Mouse (Mus musculus): ENCODE measurements at regions not wholly inside any gene's neighbourhood (a gene's known extent, or its start where the extent isn't known, plus 50 kb on each side); places are given as distances from the start of the nearest gene placed in this dataset.

- no peaks in the 10 kb centered on the region for H3K36me3 ChIP-seq
- no peaks in the 10 kb centered on the region for H3K27me3 ChIP-seq
- no peak overlapping the region for H3K27ac ChIP-seq (replicated peaks)
- ATAC-seq (ENCODE audit: insufficient number of reproducible peaks, low FRiP score, low TSS enrichment, low read depth): no peak
- H3K9ac ChIP-seq: no peak overlapping the region
- H3K4me3 ChIP-seq (replicated peaks): no peak overlapping the region
- H3K4me1 ChIP-seq: no peaks in the 10 kb centered on the region
- no peak overlapping the region for H3K4me2 ChIP-seq (replicated peaks)
- H3K9me3 ChIP-seq (replicated peaks): no peaks in the 10 kb centered on the region
- 52% methylated on average over 8 of the region's 8 CpGs for WGBS
These were observed 70.3 kb downstream of the Pctp start for GRCm38 (mm10) chr11:89932231-89932865.

GRCm38 (mm10) chr11:89929115-89929988 is 73.3 kb downstream of the Pctp start:
- Histone ChIP-seq H3K27me3 (no peaks in the 10 kb centered on the region), H3K4me1 (no peaks in the 10 kb centered on the region), H3K36me3 (no peaks in the 10 kb centered on the region), H3K9ac (no peak overlapping the region), H3K4me3 (replicated peaks) (no peak overlapping the region), H3K4me2 (replicated peaks) (no peak overlapping the region), H3K9me3 (replicated peaks) (no peaks in the 10 kb centered on the region), H3K27ac (replicated peaks) (no peak overlapping the region)
- ATAC-seq (ENCODE audit: insufficient number of reproducible peaks, low FRiP score, low TSS enrichment, low read depth): no peak
- WGBS: 86% methylated on average over 12 of the region's 12 CpGs

- H3K4me1 ChIP-seq: peaks cover under 1% of the 10 kb centered on the region; the same call in 1 of the 2 replicates
- H3K27ac ChIP-seq (replicated peaks): no peak overlapping the region
- WGBS: 73% methylated on average over 3 of the region's 3 CpGs
- no peak for ATAC-seq (ENCODE audit: insufficient number of reproducible peaks, low FRiP score, low TSS enrichment, low read depth)
- H3K36me3 ChIP-seq: no peaks in the 10 kb centered on the region
- H3K9ac ChIP-seq: no peak overlapping the region
- H3K4me3 ChIP-seq (replicated peaks): no peak overlapping the region
- H3K27me3 ChIP-seq: no peaks in the 10 kb centered on the region
- no peaks in the 10 kb centered on the region for H3K9me3 ChIP-seq (replicated peaks)
- H3K4me2 ChIP-seq (replicated peaks): no peak overlapping the region
These were observed 75.1 kb downstream of the Pctp start for GRCm38 (mm10) chr11:89927483-89928156.

GRCm38 (mm10) chr11:89922551-89922950 is 80.1 kb downstream of the Pctp start:
- H3K27ac ChIP-seq (replicated peaks): peak overlapping the region; percentile 2; the same call in 1 of the 2 replicates
- H3K27me3 ChIP-seq: no peaks in the 10 kb centered on the region
- WGBS: 61% methylated on average over 6 of the region's 6 CpGs
- H3K4me1 ChIP-seq: peaks cover 14% of the 10 kb centered on the region
- no peak for ATAC-seq (ENCODE audit: insufficient number of reproducible peaks, low FRiP score, low TSS enrichment, low read depth)
- no peaks in the 10 kb centered on the region for H3K9me3 ChIP-seq (replicated peaks)
- no peak overlapping the region for H3K4me3 ChIP-seq (replicated peaks)
- H3K9ac ChIP-seq: no peak overlapping the region
- H3K4me2 ChIP-seq (replicated peaks): no peak overlapping the region
- H3K36me3 ChIP-seq: no peaks in the 10 kb centered on the region

GRCm38 (mm10) chr11:89921146-89921545 is 81.5 kb downstream of the Pctp start:
- H3K4me2 ChIP-seq (replicated peaks): no peak overlapping the region
- no peaks in the 10 kb centered on the region for H3K36me3 ChIP-seq
- ATAC-seq (ENCODE audit: insufficient number of reproducible peaks, low FRiP score, low TSS enrichment, low read depth): peak; percentile 79; the same call in 1 of the 2 replicates
- no peaks in the 10 kb centered on the region for H3K9me3 ChIP-seq (replicated peaks)
- 16% methylated on average over 6 of the region's 6 CpGs for WGBS
- H3K9ac ChIP-seq: no peak overlapping the region
- no peak overlapping the region for H3K4me3 ChIP-seq (replicated peaks)
- H3K4me1 ChIP-seq: peaks cover 14% of the 10 kb centered on the region
- no peak overlapping the region for H3K27ac ChIP-seq (replicated peaks)
- H3K27me3 ChIP-seq: no peaks in the 10 kb centered on the region

GRCm38 (mm10) chr11:89915795-89916194 is 86.9 kb downstream of the Pctp start:
- Histone ChIP-seq H3K9ac (no peak overlapping the region), H3K4me2 (replicated peaks) (no peak overlapping the region), H3K27me3 (no peaks in the 10 kb centered on the region), H3K4me3 (replicated peaks) (no peak overlapping the region), H3K4me1 (peaks cover 2% of the 10 kb centered on the region; the same call in 1 of the 2 replicates), H3K27ac (replicated peaks) (no peak overlapping the region), H3K9me3 (replicated peaks) (no peaks in the 10 kb centered on the region), H3K36me3 (no peaks in the 10 kb centered on the region)
- no peak for ATAC-seq (ENCODE audit: insufficient number of reproducible peaks, low FRiP score, low TSS enrichment, low read depth)
- 81% methylated on average over 4 of the region's 4 CpGs for WGBS

- Histone ChIP-seq H3K9me3 (replicated peaks) (no peaks in the 10 kb centered on the region), H3K27me3 (no peaks in the 10 kb centered on the region), H3K9ac (no peak overlapping the region), H3K4me1 (no peaks in the 10 kb centered on the region), H3K4me3 (replicated peaks) (no peak overlapping the region), H3K36me3 (no peaks in the 10 kb centered on the region), H3K4me2 (replicated peaks) (no peak overlapping the region), H3K27ac (replicated peaks) (no peak overlapping the region)
- WGBS: 86% methylated on average over 2 of the region's 2 CpGs
- no peak for ATAC-seq (ENCODE audit: insufficient number of reproducible peaks, low FRiP score, low TSS enrichment, low read depth)
These were observed 88.1 kb downstream of the Pctp start for GRCm38 (mm10) chr11:89914577-89914976.

GRCm38 (mm10) chr11:89901241-89901740 is 101.4 kb downstream of the Pctp start:
- WGBS: 57% methylated on average over 9 of the region's 9 CpGs
- no peak for ATAC-seq (ENCODE audit: insufficient number of reproducible peaks, low FRiP score, low TSS enrichment, low read depth)
- Histone ChIP-seq H3K4me1 (no peaks in the 10 kb centered on the region), H3K27me3 (no peaks in the 10 kb centered on the region), H3K36me3 (no peaks in the 10 kb centered on the region), H3K4me3 (replicated peaks) (no peak overlapping the region), H3K4me2 (replicated peaks) (no peak overlapping the region), H3K9me3 (replicated peaks) (no peaks in the 10 kb centered on the region), H3K9ac (no peak overlapping the region), H3K27ac (replicated peaks) (no peak overlapping the region)

- WGBS: 68% methylated on average over 4 of the region's 4 CpGs
- H3K27ac ChIP-seq (replicated peaks): no peak overlapping the region
- H3K4me3 ChIP-seq (replicated peaks): no peak overlapping the region
- H3K4me1 ChIP-seq: no peaks in the 10 kb centered on the region
- no peaks in the 10 kb centered on the region for H3K27me3 ChIP-seq
- H3K36me3 ChIP-seq: no peaks in the 10 kb centered on the region
- no peak overlapping the region for H3K9ac ChIP-seq
- H3K9me3 ChIP-seq (replicated peaks): no peaks in the 10 kb centered on the region
- no peak overlapping the region for H3K4me2 ChIP-seq (replicated peaks)
- no peak for ATAC-seq (ENCODE audit: insufficient number of reproducible peaks, low FRiP score, low TSS enrichment, low read depth)
These were observed 104.2 kb downstream of the Pctp start for GRCm38 (mm10) chr11:89898516-89898915.

GRCm38 (mm10) chr11:89896854-89897253 is 105.8 kb downstream of the Pctp start:
- Histone ChIP-seq H3K27me3 (no peaks in the 10 kb centered on the region), H3K4me3 (replicated peaks) (no peak overlapping the region), H3K36me3 (no peaks in the 10 kb centered on the region), H3K4me2 (replicated peaks) (no peak overlapping the region), H3K9me3 (replicated peaks) (no peaks in the 10 kb centered on the region), H3K9ac (no peak overlapping the region), H3K4me1 (no peaks in the 10 kb centered on the region), H3K27ac (replicated peaks) (no peak overlapping the region)
- WGBS: 63% methylated on average over 3 of the region's 3 CpGs
- no peak for ATAC-seq (ENCODE audit: insufficient number of reproducible peaks, low FRiP score, low TSS enrichment, low read depth)

- no peak for ATAC-seq (ENCODE audit: insufficient number of reproducible peaks, low FRiP score, low TSS enrichment, low read depth)
- H3K9me3 ChIP-seq (replicated peaks): no peaks in the 10 kb centered on the region
- 46% methylated on average over 2 of the region's 2 CpGs for WGBS
- H3K4me3 ChIP-seq (replicated peaks): no peak overlapping the region
- H3K27ac ChIP-seq (replicated peaks): no peak overlapping the region
- no peaks in the 10 kb centered on the region for H3K36me3 ChIP-seq
- no peak overlapping the region for H3K9ac ChIP-seq
- H3K27me3 ChIP-seq: no peaks in the 10 kb centered on the region
- H3K4me2 ChIP-seq (replicated peaks): no peak overlapping the region
- no peaks in the 10 kb centered on the region for H3K4me1 ChIP-seq
These were observed 94.1 kb upstream of the Ankfn1 start for GRCm38 (mm10) chr11:89871587-89871986.

Measured in embryonic facial prominence, embryonic 15.5 days (tissue).